Mouse (Mus musculus) ES-E14 (cell line): ENCODE data around the gene Lca5l. TPM values are rescaled to one million over a fixed set of nuclear protein-coding genes. Genes with fewer than 3 reads are reported as not detected.

Source experiments
- DNase-seq: peaks from one replicate; pipeline ENCODE4 v3.0.0-alpha.2; 2013; ENCODE audit warnings: low read depth, low spot score
- H3K27ac ChIP-seq: 2 replicates; pipeline ENCODE4 v1.5.1; 2012; ENCODE audit warnings: low read depth, mild to moderate bottlenecking, low read length, moderate library complexity, mixed read lengths; ENCODE audit not compliant: poor library complexity, insufficient read depth, severe bottlenecking
- H3K36me3 ChIP-seq: 2 replicates; pipeline ENCODE4 v1.6.1; 2012; ENCODE audit warnings: mild to moderate bottlenecking, low read length, moderate library complexity, mixed read lengths; ENCODE audit not compliant: control insufficient read depth, poor library complexity, insufficient read depth, severe bottlenecking
- H3K4me1 ChIP-seq, 2 experiments: fragments of 150-350 bp in 1 of 2; sonication (generic) in 1 of 2; 2 replicates each; pipeline ENCODE4 v1.6.1; 2012; ENCODE audit warnings: low read length in 2 of 2, mild to moderate bottlenecking in 1 of 2, mixed read lengths in 1 of 2; ENCODE audit not compliant: control insufficient read depth in 2 of 2, insufficient read depth in 2 of 2, poor library complexity in 1 of 2
- H3K4me3 ChIP-seq, 2 experiments: fragments of 150-350 bp in 1 of 2; sonication (generic) in 1 of 2; 2 replicates each; pipeline ENCODE4 v1.5.1; 2012; ENCODE audit warnings: low read length in 2 of 2, low read depth in 1 of 2, mild to moderate bottlenecking in 1 of 2, mixed read lengths in 1 of 2; ENCODE audit not compliant: insufficient read depth in 1 of 2, poor library complexity in 1 of 2, severe bottlenecking in 1 of 2
- H3K9ac ChIP-seq: 2 replicates; pipeline ENCODE4 v1.6.1; 2012; ENCODE audit warnings: low read depth, mild to moderate bottlenecking, low read length, mixed read lengths; ENCODE audit not compliant: poor library complexity, insufficient read depth, severe bottlenecking
- H3K9me3 ChIP-seq: fragments of 150-350 bp; sonication (generic); 2 replicates; pipeline ENCODE4 v1.6.1; 2012; ENCODE audit warnings: low read depth, mild to moderate bottlenecking, low read length; ENCODE audit not compliant: control insufficient read depth, insufficient read depth
- CHD2 ChIP-seq: IDR thresholded peaks from 2 replicates; pipeline ENCODE4 v1.6.1; 2014; ENCODE audit warnings: mild to moderate bottlenecking, low read depth, low read length, inconsistent platforms
- HCFC1 ChIP-seq: IDR thresholded peaks from 2 replicates; pipeline ENCODE4 v1.6.1; 2012; ENCODE audit warnings: low read length, inconsistent platforms, borderline replicate concordance; ENCODE audit not compliant: insufficient read depth
- MAFK ChIP-seq: IDR thresholded peaks from 2 replicates; pipeline ENCODE4 v1.6.1; 2014; ENCODE audit warnings: mild to moderate bottlenecking, low read depth, low read length, inconsistent platforms; ENCODE audit not compliant: insufficient read depth
- ZC3H11A ChIP-seq: IDR thresholded peaks from 2 replicates; pipeline ENCODE4 v1.6.1; 2012; ENCODE audit warnings: low read depth, mild to moderate bottlenecking, inconsistent platforms, low read length, borderline replicate concordance
- ZNF384 ChIP-seq: IDR thresholded peaks from 2 replicates; pipeline ENCODE4 v1.6.1; 2012; ENCODE audit warnings: low read depth, low read length, inconsistent platforms
- in situ Hi-C, 2 experiments: fragments of 600-800 bp; cut with MboI; formaldehyde crosslinking; loops; one replicate each; pipeline ENCODE4 v1.15.1; 2025; ENCODE audit warnings: low sequenced_read_pairs in 2 of 2, inconsistent platforms in 1 of 2; ENCODE audit not compliant: unreplicated experiment in 2 of 2
- total RNA-seq: library from RNA; depleted of rRNA; stranded (reverse); fragments of 300-350 nt; gene quantifications from 2 replicates; pipeline ENCODE4 v1.2.3, GENCODE M21; 2012

Lca5l gene
- total RNA-seq, 1 experiment, result 0.58 TPM

GRCm38 (mm10) chr16:96179156-96179555 is 12.9 kb downstream of the Lca5l start:
- TF ChIP-seq CHD2, result no peak
- TF ChIP-seq MAFK, result no peak
- TF ChIP-seq HCFC1, result no peak
- TF ChIP-seq ZNF384, result no peak
- TF ChIP-seq ZC3H11A, result no peak
- in situ Hi-C loops, result no loop called here
- no peak for DNase-seq
- H3K4me1 ChIP-seq, result no peaks in the 10 kb centered on the region
- no peak overlapping the region for H3K27ac ChIP-seq
- no peaks in the 10 kb centered on the region for H3K9me3 ChIP-seq
- no peak overlapping the region for H3K4me3 ChIP-seq
- H3K36me3 ChIP-seq, result no peaks in the 10 kb centered on the region
- no peak overlapping the region for H3K9ac ChIP-seq

- Histone ChIP-seq H3K9ac (no peak overlapping the region), H3K4me1 (no peaks in the 10 kb centered on the region), H3K4me3 (no peak overlapping the region), H3K9me3 (no peaks in the 10 kb centered on the region), H3K36me3 (no peaks in the 10 kb centered on the region), H3K27ac (no peak overlapping the region)
- in situ Hi-C loops, result no loop called here
- DNase-seq, result no peak
- no peak for TF ChIP-seq ZC3H11A
- no peak for TF ChIP-seq HCFC1
- no peak for TF ChIP-seq CHD2
- TF ChIP-seq MAFK, result no peak
- no peak for TF ChIP-seq ZNF384
Observed at GRCm38 (mm10) chr16:96175399-96175798, 16.7 kb downstream of the Lca5l start.

- TF ChIP-seq ZNF384 (no peak), CHD2 (no peak), MAFK (no peak), ZC3H11A (no peak), HCFC1 (no peak)
- no peak for DNase-seq
- no peak overlapping the region for H3K9ac ChIP-seq
Observed at GRCm38 (mm10) chr16:96173648-96174047, 18.4 kb downstream of the Lca5l start.

GRCm38 (mm10) chr16:96168837-96169236 is 23.2 kb downstream of the Lca5l start:
- Histone ChIP-seq H3K27ac (no peak overlapping the region), H3K4me1 (no peaks in the 10 kb centered on the region), H3K4me3 (no peak overlapping the region), H3K9ac (no peak overlapping the region), H3K36me3 (no peaks in the 10 kb centered on the region), H3K9me3 (no peaks in the 10 kb centered on the region)
- no peak for DNase-seq
- TF ChIP-seq ZNF384 (no peak), ZC3H11A (no peak), CHD2 (no peak), HCFC1 (no peak)
- in situ Hi-C loops, result no loop called here

More at GRCm38 (mm10) chr16:96173648-96174047, 18.4 kb downstream of the Lca5l start:
- Histone ChIP-seq H3K4me1 (no peaks in the 10 kb centered on the region), H3K27ac (no peak overlapping the region), H3K9me3 (no peaks in the 10 kb centered on the region), H3K36me3 (no peaks in the 10 kb centered on the region), H3K4me3 (no peak overlapping the region)
- in situ Hi-C loops, result no loop called here

- TF ChIP-seq MAFK (no peak), ZC3H11A (no peak), HCFC1 (no peak), CHD2 (no peak), ZNF384 (no peak)
- H3K27ac ChIP-seq, result no peak overlapping the region
- H3K9ac ChIP-seq, result no peak overlapping the region
- peaks cover 0 to 2% of the 10 kb centered on the region in 2 experiments; a peak in 1 of 4 replicates for H3K4me1 ChIP-seq
- H3K36me3 ChIP-seq, result no peaks in the 10 kb centered on the region
- DNase-seq, result no peak
- H3K4me3 ChIP-seq, result no peak overlapping the region
- no peaks in the 10 kb centered on the region for H3K9me3 ChIP-seq
- in situ Hi-C loops, result no loop called here
Observed at GRCm38 (mm10) chr16:96165723-96166264, 26.3 kb downstream of the Lca5l start.
